Mouse (Mus musculus) kidney, adult 18-20 months (tissue): ENCODE data around the gene Gm49387.

Source experiments
- DNase-seq: peaks from one replicate; pipeline ENCODE4 v3.0.0; 2021

Gene Gm49387

GRCm38 (mm10) chr14:31640346-31640889 is at the start of gene Gm49387:
TSS of gene Gm49387 (minus strand) at chr14:31640878.
- no peak for DNase-seq

GRCm38 (mm10) chr14:31686231-31686630 is 45.6 kb upstream of the Gm49387 start:
- no peak for DNase-seq

GRCm38 (mm10) chr14:31685680-31686079 is 45.0 kb upstream of the Gm49387 start:
- DNase-seq: no peak

GRCm38 (mm10) chr14:31684343-31685040 is 43.8 kb upstream of the Gm49387 start:
- DNase-seq: no peak

GRCm38 (mm10) chr14:31683610-31684009 is 42.9 kb upstream of the Gm49387 start:
- DNase-seq: no peak

- no peak for DNase-seq
Measured at GRCm38 (mm10) chr14:31681931-31682555, 41.4 kb upstream of the Gm49387 start.

GRCm38 (mm10) chr14:31681291-31681690 is 40.6 kb upstream of the Gm49387 start:
- DNase-seq: no peak

- no peak for DNase-seq
Measured at GRCm38 (mm10) chr14:31680656-31681055, 40.0 kb upstream of the Gm49387 start.

- DNase-seq: no peak
Measured at GRCm38 (mm10) chr14:31671635-31672320, 31.1 kb upstream of the Gm49387 start.

GRCm38 (mm10) chr14:31669642-31670490 is 29.2 kb upstream of the Gm49387 start:
- no peak for DNase-seq

- peak; percentile 68 for DNase-seq
Measured at GRCm38 (mm10) chr14:31669161-31669611, 28.5 kb upstream of the Gm49387 start.

- DNase-seq: no peak
Measured at GRCm38 (mm10) chr14:31668326-31668725, 27.6 kb upstream of the Gm49387 start.

GRCm38 (mm10) chr14:31667741-31668140 is 27.1 kb upstream of the Gm49387 start:
- DNase-seq: no peak

GRCm38 (mm10) chr14:31666931-31667705 is 26.4 kb upstream of the Gm49387 start:
- no peak for DNase-seq

GRCm38 (mm10) chr14:31665566-31665940 is 24.9 kb upstream of the Gm49387 start:
- DNase-seq: no peak

- DNase-seq: no peak
Measured at GRCm38 (mm10) chr14:31664903-31665565, 24.4 kb upstream of the Gm49387 start.

- DNase-seq: no peak
Measured at GRCm38 (mm10) chr14:31664100-31664902, 23.6 kb upstream of the Gm49387 start.

- DNase-seq: no peak
Measured at GRCm38 (mm10) chr14:31663376-31664099, 22.9 kb upstream of the Gm49387 start.

- DNase-seq: peak; percentile 75
Measured at GRCm38 (mm10) chr14:31662555-31663211, 22.0 kb upstream of the Gm49387 start.
